Mouse (Mus musculus): ENCODE measurements around the gene Gli3. TPM values are rescaled to one million over a fixed set of nuclear protein-coding genes. Genes with fewer than 3 reads are reported as not detected.

Gli3 gene
- polyA plus RNA-seq, 1 experiment from 2014 or later, result 2.6 TPM

DNA sequence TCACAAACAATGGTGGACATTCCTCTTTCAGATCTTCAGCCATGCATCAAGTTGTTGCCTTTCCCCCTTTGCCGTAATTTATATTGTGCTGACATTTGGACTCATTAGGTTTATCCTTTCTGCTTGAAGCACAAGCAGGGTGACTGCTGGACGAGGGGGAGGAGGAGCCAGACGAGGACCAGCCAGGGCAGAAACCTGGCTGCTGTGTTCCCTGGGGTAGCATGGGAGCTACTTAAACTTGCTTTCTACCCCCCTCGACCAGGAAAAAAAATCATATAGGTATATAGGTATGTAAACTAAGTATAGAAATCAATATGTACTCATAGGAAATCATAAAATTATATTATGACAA lies 207.9 kb downstream of the Gli3 start:
- no peak overlapping the region for H3K27ac ChIP-seq (replicated peaks)
- H3K4me3 ChIP-seq (replicated peaks), result no peak overlapping the region
- no peaks in the 10 kb centered on the region for H3K36me3 ChIP-seq
- no peak for ATAC-seq (ENCODE audit: low FRiP score)
- H3K9me3 ChIP-seq (replicated peaks), result no peaks in the 10 kb centered on the region
- peaks cover 3% of the 10 kb centered on the region; the same call in 1 of the 2 replicates for H3K4me1 ChIP-seq
- WGBS, result 55% methylated on average over 4 of the region's 4 CpGs
- H3K4me2 ChIP-seq, result no peak overlapping the region
- H3K9ac ChIP-seq (replicated peaks), result no peak overlapping the region
- H3K27me3 ChIP-seq (replicated peaks), result no peaks in the 10 kb centered on the region

DNA sequence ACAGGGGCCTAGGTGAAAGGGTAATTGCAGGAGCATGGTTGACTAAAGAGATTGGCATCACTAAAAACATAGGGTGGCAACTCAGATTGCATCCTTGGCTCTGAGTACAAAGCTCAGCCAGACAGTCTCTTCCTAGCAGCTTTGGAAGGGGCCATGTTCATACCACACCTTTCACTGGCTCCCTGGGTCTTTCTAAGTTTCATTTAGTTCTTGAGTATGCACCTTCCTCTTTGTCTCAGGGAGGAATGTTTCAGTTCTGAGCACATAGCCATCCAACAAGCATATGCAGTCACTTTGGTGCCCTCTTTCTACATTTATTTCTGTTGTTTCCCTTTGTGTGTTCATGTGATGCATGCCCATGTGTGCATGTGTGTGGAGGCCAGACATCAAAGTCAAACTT lies 212.4 kb downstream of the Gli3 start:
- Histone ChIP-seq H3K4me1 (no peaks in the 10 kb centered on the region), H3K36me3 (no peaks in the 10 kb centered on the region), H3K27ac (replicated peaks) (no peak overlapping the region), H3K27me3 (replicated peaks) (no peaks in the 10 kb centered on the region), H3K4me2 (no peak overlapping the region), H3K9ac (replicated peaks) (no peak overlapping the region), H3K9me3 (replicated peaks) (no peaks in the 10 kb centered on the region), H3K4me3 (replicated peaks) (no peak overlapping the region)
- no peak for ATAC-seq (ENCODE audit: low FRiP score)

DNA sequence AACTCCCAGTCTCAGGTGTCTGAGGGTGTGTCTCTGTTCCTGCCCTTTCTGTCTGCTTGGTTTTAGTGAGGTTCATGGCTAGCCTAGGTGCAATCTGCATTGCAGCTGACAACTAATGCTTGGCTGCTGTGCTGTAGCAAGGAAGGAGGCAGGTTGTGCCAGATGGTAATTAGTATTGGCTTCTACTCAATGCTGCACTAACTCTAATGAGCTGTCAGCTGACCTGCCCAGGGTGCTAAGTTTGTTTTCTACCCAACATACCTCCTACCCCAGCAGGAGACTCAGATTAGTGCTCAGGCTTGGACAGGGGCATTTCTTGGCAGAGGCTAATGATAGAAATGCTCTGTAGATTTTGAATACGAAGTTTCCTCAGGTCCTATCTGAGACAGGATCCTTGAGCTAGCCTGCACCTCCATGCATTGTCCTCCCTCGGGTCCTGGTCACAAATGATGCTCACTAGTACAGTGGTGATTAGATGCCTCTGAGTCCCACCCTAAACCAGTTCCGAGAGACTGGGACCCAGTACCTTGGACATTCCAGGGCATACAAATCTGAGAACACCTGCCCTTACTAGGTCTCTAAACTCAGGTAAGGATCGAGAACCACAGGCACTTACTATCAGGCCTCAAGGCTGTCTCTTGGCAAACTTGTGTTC lies 214.2 kb downstream of the Gli3 start:
- no peak for ATAC-seq (ENCODE audit: low FRiP score)
- no peaks in the 10 kb centered on the region for H3K4me1 ChIP-seq
- H3K4me3 ChIP-seq (replicated peaks), result no peak overlapping the region
- no peak overlapping the region for H3K27ac ChIP-seq (replicated peaks)
- H3K36me3 ChIP-seq, result no peaks in the 10 kb centered on the region
- no peaks in the 10 kb centered on the region for H3K9me3 ChIP-seq (replicated peaks)
- no peaks in the 10 kb centered on the region for H3K27me3 ChIP-seq (replicated peaks)
- no peak overlapping the region for H3K4me2 ChIP-seq
- H3K9ac ChIP-seq (replicated peaks), result no peak overlapping the region
- 93% methylated on average over 4 of the region's 4 CpGs for WGBS

DNA sequence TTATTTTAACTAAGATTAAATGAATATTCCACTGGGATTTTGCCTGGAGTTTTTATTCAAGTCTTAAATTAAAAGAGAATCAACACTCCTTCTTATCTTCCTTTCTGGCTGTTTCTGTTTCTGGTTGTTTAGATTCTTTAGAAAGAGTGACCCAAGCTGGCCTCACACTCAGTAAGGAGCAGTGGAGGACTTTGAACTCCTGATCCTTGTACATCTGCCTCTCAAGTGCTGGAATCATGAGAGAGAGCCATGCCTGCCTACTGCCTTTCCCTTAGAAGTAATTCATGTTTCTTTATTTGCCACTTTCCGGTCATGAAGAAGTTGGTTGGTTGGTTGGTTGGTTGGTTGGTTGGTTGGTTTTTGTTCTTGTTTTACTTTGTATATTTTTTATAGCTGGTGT lies 218.5 kb downstream of the Gli3 start:
- ATAC-seq (ENCODE audit: low FRiP score), result no peak
- 95% methylated on average over 1 of the region's 1 CpGs for WGBS
- Histone ChIP-seq H3K9me3 (replicated peaks) (no peaks in the 10 kb centered on the region), H3K9ac (replicated peaks) (no peak overlapping the region), H3K27me3 (replicated peaks) (no peaks in the 10 kb centered on the region), H3K36me3 (no peaks in the 10 kb centered on the region), H3K4me3 (replicated peaks) (no peak overlapping the region), H3K27ac (replicated peaks) (no peak overlapping the region), H3K4me2 (no peak overlapping the region), H3K4me1 (no peaks in the 10 kb centered on the region)

DNA sequence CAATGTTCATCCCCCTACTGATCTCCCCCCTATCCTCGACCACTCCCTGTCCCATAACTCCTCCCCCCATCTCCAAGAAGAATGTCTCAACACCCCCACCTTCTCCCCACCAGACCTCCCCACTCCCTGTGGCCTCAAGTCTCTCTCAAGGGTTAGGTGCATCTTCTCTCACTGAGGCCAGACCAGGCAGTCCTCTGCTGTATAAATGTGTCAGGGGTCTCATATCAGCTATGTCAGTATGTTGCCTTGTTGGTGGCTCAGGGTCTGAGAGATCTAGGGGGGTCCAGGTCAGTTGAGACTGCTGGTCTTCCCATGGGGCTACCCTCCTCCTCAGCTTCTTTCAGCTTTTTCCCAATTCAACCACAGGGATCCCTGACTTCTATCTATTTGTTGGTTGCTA lies 220.0 kb downstream of the Gli3 start:
- no peak overlapping the region for H3K27ac ChIP-seq (replicated peaks)
- no peaks in the 10 kb centered on the region for H3K9me3 ChIP-seq (replicated peaks)
- no peak overlapping the region for H3K4me2 ChIP-seq
- H3K4me1 ChIP-seq, result no peaks in the 10 kb centered on the region
- H3K4me3 ChIP-seq (replicated peaks), result no peak overlapping the region
- WGBS, result 53% methylated on average over 1 of the region's 1 CpGs
- H3K36me3 ChIP-seq, result no peaks in the 10 kb centered on the region
- no peaks in the 10 kb centered on the region for H3K27me3 ChIP-seq (replicated peaks)
- ATAC-seq (ENCODE audit: low FRiP score), result no peak
- no peak overlapping the region for H3K9ac ChIP-seq (replicated peaks)

DNA sequence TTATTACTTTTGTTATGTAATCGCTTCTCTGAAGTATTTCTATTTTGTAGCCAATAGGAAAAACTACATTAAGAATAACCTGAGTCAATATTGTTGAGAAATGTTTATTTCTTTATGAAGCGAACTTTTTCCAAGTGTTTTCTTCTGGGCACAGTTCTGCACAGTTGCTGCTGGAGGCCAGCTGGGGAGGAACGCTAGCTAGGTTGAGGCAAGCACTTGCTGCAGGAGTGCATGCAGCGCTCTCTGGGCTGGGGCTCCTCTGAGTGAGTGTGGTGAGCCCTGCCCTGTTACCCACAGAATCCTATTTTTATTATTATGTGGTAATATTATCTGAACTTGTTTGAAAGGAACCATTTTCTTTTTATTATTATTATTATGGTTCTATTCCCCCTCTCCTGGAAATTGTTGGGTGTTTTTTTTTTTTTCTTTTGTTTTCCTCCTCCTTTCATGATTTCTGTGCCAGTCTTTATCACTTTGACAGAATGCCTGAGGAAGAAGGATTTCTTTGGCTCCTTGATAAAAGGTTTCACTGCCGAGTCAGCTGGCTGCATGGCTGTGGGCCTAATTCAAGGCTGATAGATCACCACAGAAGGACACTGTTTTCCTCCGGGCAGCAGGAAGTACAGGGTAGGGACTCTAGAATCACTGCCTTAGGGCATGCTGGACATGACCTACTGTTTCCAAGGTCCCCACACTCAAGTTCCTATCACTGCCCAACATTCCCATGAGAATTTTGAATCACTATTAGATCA lies 225.2 kb downstream of the Gli3 start:
- 73% methylated on average over 6 of the region's 6 CpGs for WGBS
- Histone ChIP-seq H3K4me1 (no peaks in the 10 kb centered on the region), H3K36me3 (no peaks in the 10 kb centered on the region), H3K9me3 (replicated peaks) (no peaks in the 10 kb centered on the region), H3K27ac (replicated peaks) (no peak overlapping the region), H3K27me3 (replicated peaks) (no peaks in the 10 kb centered on the region), H3K4me3 (replicated peaks) (no peak overlapping the region), H3K4me2 (no peak overlapping the region), H3K9ac (replicated peaks) (no peak overlapping the region)
- ATAC-seq (ENCODE audit: low FRiP score), result no peak

DNA sequence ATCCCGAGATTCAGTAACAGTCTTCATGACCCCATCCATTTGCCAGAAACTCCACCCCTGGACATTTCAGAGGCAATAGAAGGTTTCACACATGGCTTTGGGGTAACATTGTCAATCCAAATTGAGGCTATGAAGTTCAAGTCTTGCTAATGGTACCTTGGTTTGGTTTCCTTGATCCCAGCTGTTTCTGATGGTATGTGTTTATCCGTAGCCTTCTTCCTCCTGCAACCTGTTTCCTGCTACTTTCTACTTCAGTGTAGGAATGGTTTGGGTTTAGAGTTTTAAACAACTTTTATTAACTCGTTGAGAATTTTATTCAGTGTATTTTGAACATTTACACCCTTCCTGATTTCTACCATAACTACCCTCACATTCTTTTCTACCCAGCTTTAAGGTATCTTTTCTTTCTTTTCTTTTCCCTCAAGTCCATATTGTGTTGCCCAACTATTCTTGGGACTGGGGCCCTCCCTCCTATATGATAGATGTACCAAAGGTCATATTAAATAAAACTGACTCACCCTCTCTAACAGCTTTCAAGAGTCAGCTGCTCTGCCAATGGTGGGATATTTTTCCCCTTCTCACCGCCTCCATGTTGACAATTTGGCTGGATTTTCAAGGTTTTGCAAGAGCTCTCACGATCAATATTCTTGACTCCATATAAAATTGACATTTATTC lies 225.9 kb downstream of the Gli3 start:
- Histone ChIP-seq H3K36me3 (no peaks in the 10 kb centered on the region), H3K4me3 (replicated peaks) (no peak overlapping the region), H3K9ac (replicated peaks) (no peak overlapping the region), H3K27ac (replicated peaks) (no peak overlapping the region), H3K27me3 (replicated peaks) (no peaks in the 10 kb centered on the region), H3K9me3 (replicated peaks) (no peaks in the 10 kb centered on the region), H3K4me1 (no peaks in the 10 kb centered on the region), H3K4me2 (no peak overlapping the region)
- no peak for ATAC-seq (ENCODE audit: low FRiP score)
- WGBS, result 93% methylated on average over 5 of the region's 5 CpGs

DNA sequence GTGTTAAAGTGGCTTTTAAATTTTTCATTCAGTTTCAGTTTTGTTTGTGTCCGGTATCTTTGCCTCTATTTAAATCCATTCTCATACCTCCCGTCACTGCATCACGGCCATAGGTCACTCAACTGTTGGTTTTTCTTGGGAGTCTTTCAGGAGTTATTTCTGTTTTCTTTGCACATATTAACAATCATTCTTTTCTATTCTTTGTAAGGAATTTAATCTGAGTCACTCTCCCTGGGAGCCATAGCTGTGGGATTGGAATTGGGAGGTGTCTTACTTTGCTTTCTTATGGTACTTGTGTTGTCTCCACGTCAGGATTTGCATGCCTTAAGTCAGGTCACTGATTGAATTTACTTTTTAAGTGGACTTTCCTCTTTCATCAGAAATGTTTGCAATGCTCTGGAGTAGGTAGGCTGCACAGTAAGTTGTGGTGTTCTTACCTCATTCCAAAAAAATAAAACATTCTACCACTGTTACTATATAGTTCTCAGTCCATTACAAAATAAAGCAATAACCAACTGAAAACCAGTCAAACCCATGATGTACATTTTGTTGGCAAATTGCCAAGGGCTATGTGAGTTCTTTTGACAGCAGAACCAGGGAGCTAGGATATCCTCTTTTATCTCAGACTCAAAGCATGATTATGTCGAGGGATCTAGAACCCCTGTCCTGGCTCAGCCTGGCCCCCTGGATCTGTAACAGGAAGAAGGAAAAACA lies 228.9 kb downstream of the Gli3 start:
- no peaks in the 10 kb centered on the region for H3K4me1 ChIP-seq
- no peaks in the 10 kb centered on the region for H3K36me3 ChIP-seq
- ATAC-seq (ENCODE audit: low FRiP score), result no peak
- no peak overlapping the region for H3K4me3 ChIP-seq (replicated peaks)
- H3K27ac ChIP-seq (replicated peaks), result no peak overlapping the region
- 76% methylated on average over 5 of the region's 5 CpGs for WGBS
- H3K4me2 ChIP-seq, result no peak overlapping the region
- no peak overlapping the region for H3K9ac ChIP-seq (replicated peaks)
- H3K9me3 ChIP-seq (replicated peaks), result no peaks in the 10 kb centered on the region
- no peaks in the 10 kb centered on the region for H3K27me3 ChIP-seq (replicated peaks)

DNA sequence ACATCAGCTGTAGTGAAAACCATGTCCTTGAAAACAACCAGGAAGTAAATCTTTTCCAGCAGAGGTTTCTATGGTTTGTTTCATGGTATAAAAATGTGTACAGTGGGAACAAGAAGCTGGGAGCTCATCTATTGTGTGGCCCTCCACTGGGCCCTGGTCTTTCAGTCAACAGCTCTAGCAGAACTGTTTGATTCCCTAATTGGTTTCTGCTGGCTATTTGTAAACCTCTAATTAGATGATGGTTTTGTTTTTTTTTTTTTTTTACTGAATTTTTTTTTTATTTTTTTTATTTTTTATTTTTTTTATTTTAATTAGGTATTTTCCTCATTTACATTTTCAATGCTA lies 229.4 kb downstream of the Gli3 start:
- Histone ChIP-seq H3K36me3 (no peaks in the 10 kb centered on the region), H3K9ac (replicated peaks) (no peak overlapping the region), H3K9me3 (replicated peaks) (no peaks in the 10 kb centered on the region), H3K4me3 (replicated peaks) (no peak overlapping the region), H3K27ac (replicated peaks) (no peak overlapping the region), H3K27me3 (replicated peaks) (no peaks in the 10 kb centered on the region), H3K4me1 (no peaks in the 10 kb centered on the region), H3K4me2 (no peak overlapping the region)
- no peak for ATAC-seq (ENCODE audit: low FRiP score)

DNA sequence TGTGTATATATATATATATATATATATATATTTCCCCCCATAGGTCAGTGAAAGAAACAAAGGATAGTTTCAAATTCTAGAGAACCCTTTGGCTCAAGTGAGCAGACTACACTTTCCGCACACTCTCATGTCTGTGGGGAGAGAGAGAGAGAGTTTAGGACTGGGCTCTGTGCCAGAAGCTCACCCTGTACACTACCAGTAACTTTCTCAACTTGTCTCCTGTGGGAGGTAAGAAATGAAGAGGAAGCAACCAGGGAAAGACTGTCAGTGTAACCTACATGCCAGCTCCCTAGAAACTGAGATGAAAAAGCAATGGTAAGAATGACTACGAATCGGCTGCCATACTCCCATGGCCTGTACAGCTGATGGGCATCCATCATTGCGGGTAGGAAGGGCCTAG lies 235.2 kb downstream of the Gli3 start:
- H3K4me2 ChIP-seq, result no peak overlapping the region
- no peak overlapping the region for H3K27ac ChIP-seq (replicated peaks)
- no peak overlapping the region for H3K4me3 ChIP-seq (replicated peaks)
- no peaks in the 10 kb centered on the region for H3K27me3 ChIP-seq (replicated peaks)
- no peak for ATAC-seq (ENCODE audit: low FRiP score)
- H3K9ac ChIP-seq (replicated peaks), result no peak overlapping the region
- H3K4me1 ChIP-seq, result no peaks in the 10 kb centered on the region
- H3K36me3 ChIP-seq, result no peaks in the 10 kb centered on the region
- WGBS, result 79% methylated on average over 4 of the region's 4 CpGs
- H3K9me3 ChIP-seq (replicated peaks), result no peaks in the 10 kb centered on the region

DNA sequence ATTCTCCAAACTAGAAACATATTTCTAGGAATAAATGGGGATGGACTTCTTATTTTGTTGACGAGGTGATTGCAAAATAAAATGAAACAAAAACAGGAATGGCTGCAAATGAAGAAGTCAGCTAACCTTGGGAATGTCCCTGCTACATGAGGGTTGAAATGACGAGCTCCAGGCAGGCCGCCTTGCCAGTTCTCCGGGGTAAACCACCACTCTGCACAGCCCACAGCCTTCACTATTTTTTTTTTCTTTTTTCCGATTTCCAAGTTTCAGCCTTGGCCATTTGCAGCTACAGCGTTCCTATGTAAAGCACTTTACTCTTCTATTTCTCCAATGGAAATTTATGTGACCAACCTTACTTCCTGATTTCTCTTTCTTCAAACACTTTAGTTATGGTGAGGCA lies 236.1 kb downstream of the Gli3 start:
- H3K9ac ChIP-seq (replicated peaks), result no peak overlapping the region
- H3K27me3 ChIP-seq (replicated peaks), result no peaks in the 10 kb centered on the region
- no peak overlapping the region for H3K4me3 ChIP-seq (replicated peaks)
- WGBS, result 94% methylated on average over 6 of the region's 6 CpGs
- H3K4me2 ChIP-seq, result no peak overlapping the region
- H3K4me1 ChIP-seq, result no peaks in the 10 kb centered on the region
- no peak overlapping the region for H3K27ac ChIP-seq (replicated peaks)
- no peaks in the 10 kb centered on the region for H3K9me3 ChIP-seq (replicated peaks)
- no peaks in the 10 kb centered on the region for H3K36me3 ChIP-seq
- ATAC-seq (ENCODE audit: low FRiP score), result no peak

DNA sequence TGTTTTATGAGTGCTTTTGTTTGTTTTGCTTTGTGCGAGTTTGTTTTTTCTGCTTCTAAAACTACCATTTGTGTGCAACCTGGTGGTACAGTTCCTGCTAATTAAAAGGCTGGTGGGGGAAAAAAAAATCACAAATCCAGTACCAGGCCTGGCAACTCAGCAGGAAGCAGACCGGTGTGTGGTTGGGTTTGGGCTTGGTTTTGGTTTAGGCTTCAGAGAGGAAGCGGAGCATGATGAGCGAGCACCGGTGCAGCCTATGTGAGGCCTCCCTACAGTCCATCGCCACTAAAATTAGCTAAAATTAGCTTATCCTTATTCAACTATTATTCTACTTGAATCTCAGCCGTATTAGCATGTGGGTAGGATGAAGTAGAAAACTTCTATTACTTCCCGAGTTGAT lies 241.6 kb downstream of the Gli3 start:
- Histone ChIP-seq H3K4me1 (0 out of 2 replicates have a peak, but pooled peaks cover 3% of the 10 kb centered on the region), H3K27ac (replicated peaks) (no peak overlapping the region), H3K4me3 (replicated peaks) (no peak overlapping the region), H3K4me2 (no peak overlapping the region), H3K36me3 (no peaks in the 10 kb centered on the region), H3K9me3 (replicated peaks) (no peaks in the 10 kb centered on the region), H3K27me3 (replicated peaks) (no peaks in the 10 kb centered on the region), H3K9ac (replicated peaks) (no peak overlapping the region)
- 65% methylated on average over 8 of the region's 8 CpGs for WGBS
- ATAC-seq (ENCODE audit: low FRiP score), result no peak

All from neural tube, embryonic 15.5 days (tissue).